Mouse (Mus musculus) E14TG2a.4 (cell line): ENCODE measurements around the gene 2210010C04Rik.

Source experiments
- H3K27me3 ChIP-seq: 2 replicates; pipeline ENCODE4 v1.6.1; 2014; ENCODE audit warnings: low read length, control low read depth; ENCODE audit not compliant: insufficient read depth
- H3K36me3 ChIP-seq: 2 replicates; pipeline ENCODE4 v1.6.1; 2014; ENCODE audit warnings: low read length, control low read depth; ENCODE audit not compliant: insufficient read depth
- H3K4me1 ChIP-seq: replicated peaks from 2 replicates; pipeline ENCODE4 v1.6.1; 2014; ENCODE audit warnings: low read depth, low read length, control low read depth
- H3K4me3 ChIP-seq: replicated peaks from 2 replicates; pipeline ENCODE4 v1.5.1; 2014; ENCODE audit warnings: mild to moderate bottlenecking, low read length
- H3K9me3 ChIP-seq: 2 replicates; pipeline ENCODE4 v1.6.1; 2014; ENCODE audit warnings: low read length, control low read depth
- CTCF ChIP-seq: conservative IDR thresholded peaks from 2 replicates; pipeline ENCODE4 v1.5.1; 2014; ENCODE audit warnings: low read length
- NANOG ChIP-seq: IDR thresholded peaks from 2 replicates; pipeline ENCODE4 v1.6.1; 2014; ENCODE audit warnings: borderline replicate concordance, low read length, mixed read lengths
- POU5F1 ChIP-seq: IDR thresholded peaks from 2 replicates; pipeline ENCODE4 v1.6.1; 2014; ENCODE audit warnings: low read length, borderline replicate concordance

2210010C04Rik gene

GRCm38 (mm10) chr6:41055581-41055980, 20.3 kb upstream of the 2210010C04Rik start:
- H3K9me3 ChIP-seq = no peaks in the 10 kb centered on the region
- no peaks in the 10 kb centered on the region for H3K4me1 ChIP-seq
- TF ChIP-seq CTCF (peak; percentile 86), POU5F1 (no peak)
- no peaks in the 10 kb centered on the region for H3K36me3 ChIP-seq
- no peak overlapping the region for H3K4me3 ChIP-seq
- no peaks in the 10 kb centered on the region for H3K27me3 ChIP-seq

GRCm38 (mm10) chr6:41054379-41054778, 19.1 kb upstream of the 2210010C04Rik start:
- Histone ChIP-seq H3K4me1 (no peaks in the 10 kb centered on the region), H3K27me3 (no peaks in the 10 kb centered on the region), H3K4me3 (no peak overlapping the region), H3K36me3 (no peaks in the 10 kb centered on the region), H3K9me3 (no peaks in the 10 kb centered on the region)
- TF ChIP-seq CTCF (no peak), POU5F1 (no peak), NANOG (no peak)

GRCm38 (mm10) chr6:41051824-41052223, 16.5 kb upstream of the 2210010C04Rik start:
- no peaks in the 10 kb centered on the region for H3K9me3 ChIP-seq
- TF ChIP-seq CTCF (no peak), NANOG (no peak), POU5F1 (no peak)
- no peaks in the 10 kb centered on the region for H3K27me3 ChIP-seq
- H3K4me1 ChIP-seq = no peaks in the 10 kb centered on the region
- H3K36me3 ChIP-seq = no peaks in the 10 kb centered on the region
- no peak overlapping the region for H3K4me3 ChIP-seq

GRCm38 (mm10) chr6:41048602-41049001, 13.3 kb upstream of the 2210010C04Rik start:
- TF ChIP-seq NANOG (no peak), POU5F1 (no peak), CTCF (no peak)
- Histone ChIP-seq H3K4me1 (no peaks in the 10 kb centered on the region), H3K36me3 (no peaks in the 10 kb centered on the region), H3K4me3 (no peak overlapping the region), H3K9me3 (no peaks in the 10 kb centered on the region), H3K27me3 (no peaks in the 10 kb centered on the region)

- no peaks in the 10 kb centered on the region for H3K36me3 ChIP-seq
- no peaks in the 10 kb centered on the region for H3K9me3 ChIP-seq
- no peak overlapping the region for H3K4me3 ChIP-seq
- no peaks in the 10 kb centered on the region for H3K27me3 ChIP-seq
- no peaks in the 10 kb centered on the region for H3K4me1 ChIP-seq
- no peak for TF ChIP-seq NANOG
- no peak for TF ChIP-seq POU5F1
- no peak for TF ChIP-seq CTCF
Measured at GRCm38 (mm10) chr6:41047961-41048360, 12.7 kb upstream of the 2210010C04Rik start.

GRCm38 (mm10) chr6:41047202-41047601, 11.9 kb upstream of the 2210010C04Rik start:
- no peaks in the 10 kb centered on the region for H3K9me3 ChIP-seq
- H3K4me1 ChIP-seq = no peaks in the 10 kb centered on the region
- TF ChIP-seq POU5F1 = no peak
- no peak for TF ChIP-seq CTCF
- no peak for TF ChIP-seq NANOG
- H3K4me3 ChIP-seq = no peak overlapping the region
- H3K36me3 ChIP-seq = no peaks in the 10 kb centered on the region
- H3K27me3 ChIP-seq = no peaks in the 10 kb centered on the region

GRCm38 (mm10) chr6:41046553-41046952, 11.2 kb upstream of the 2210010C04Rik start:
- Histone ChIP-seq H3K36me3 (no peaks in the 10 kb centered on the region), H3K9me3 (no peaks in the 10 kb centered on the region), H3K4me1 (no peaks in the 10 kb centered on the region), H3K4me3 (no peak overlapping the region), H3K27me3 (no peaks in the 10 kb centered on the region)
- no peak for TF ChIP-seq POU5F1
- TF ChIP-seq CTCF = peak; percentile 82

GRCm38 (mm10) chr6:41044753-41045152, 9.4 kb upstream of the 2210010C04Rik start:
- Histone ChIP-seq H3K4me1 (no peaks in the 10 kb centered on the region), H3K36me3 (no peaks in the 10 kb centered on the region), H3K9me3 (no peaks in the 10 kb centered on the region), H3K27me3 (no peaks in the 10 kb centered on the region), H3K4me3 (no peak overlapping the region)
- no peak for TF ChIP-seq POU5F1
- TF ChIP-seq CTCF = no peak
- TF ChIP-seq NANOG = no peak

GRCm38 (mm10) chr6:41044314-41044713, 9.0 kb upstream of the 2210010C04Rik start:
- TF ChIP-seq NANOG (no peak), POU5F1 (no peak), CTCF (no peak)
- no peaks in the 10 kb centered on the region for H3K9me3 ChIP-seq
- no peaks in the 10 kb centered on the region for H3K36me3 ChIP-seq
- H3K4me3 ChIP-seq = no peak overlapping the region
- no peaks in the 10 kb centered on the region for H3K4me1 ChIP-seq
- no peaks in the 10 kb centered on the region for H3K27me3 ChIP-seq
